ENCODE assay signal across 9 mouse cellular contexts in genomic region chr2:32581450-32582095, GRCm38 (mm10). TPM values are rescaled to one million over a fixed set of nuclear protein-coding genes. Genes with fewer than 3 reads are reported as not detected.
DNase-seq lines count a peak whose midpoint lies in the region; ATAC-seq and TF ChIP-seq lines count a peak whose summit lies in the region.
"Had no signal": no experiment of that assay in that cellular context is flagged by ENCODE, and none has a peak within 500 bp of the region (broad histone marks: within the 10 kb centered on the region; RNA-seq: fewer than 3 reads in every experiment).

No protein-coding gene starts in this region.

- no peaks in the 10 kb centered on the region for H3K36me3 ChIP-seq in heart, embryonic 12.5 days
- no peaks in the 10 kb centered on the region for H3K36me3 ChIP-seq in heart, postnatal 0 days (replicated peaks; ENCODE audit: control insufficient read depth, insufficient read depth, low read length)
- H3K36me3 ChIP-seq in lung, postnatal 0 days (ENCODE audit: insufficient read depth, low read length), result no peaks in the 10 kb centered on the region

- H3K4me2 ChIP-seq in heart, embryonic 12.5 days, result peak overlapping the region; percentile 41
- peak overlapping the region; percentile 24; the same call in 1 of the 2 replicates for H3K4me2 ChIP-seq in heart, postnatal 0 days (ENCODE audit: low read depth, low read length)
- H3K4me2 ChIP-seq in lung, postnatal 0 days (replicated peaks; ENCODE audit: low read depth, low read length), result no peak overlapping the region

- no peak for ATAC-seq in heart, embryonic 12.5 days (ENCODE audit: insufficient number of reproducible peaks, low FRiP score)
- ATAC-seq in heart, postnatal 0 days (ENCODE audit: insufficient read depth, low read depth), result no peak
- ATAC-seq in lung, postnatal 0 days, result peak; percentile 71

- no peak for TF ChIP-seq EP300 in heart, postnatal 0 days (IDR thresholded peaks at IDR 0.05; ENCODE audit: low read depth)
- TF ChIP-seq EP300 in lung, postnatal 0 days (IDR thresholded peaks at IDR 0.05), result no peak

- no peak for DNase-seq in heart, adult 8-10 months (ENCODE audit: low spot score)
- DNase-seq in cerebellum, postnatal 4 days (ENCODE audit: low spot score in 2 of 2), result peak; percentile 36 to 64
- no peak for DNase-seq in heart, postnatal 0 days (ENCODE audit: low spot score)
- DNase-seq in left cerebral cortex, adult 11 months (ENCODE audit: low spot score), result peak; percentile 75
- peak; percentile 89 for DNase-seq in lung, postnatal 0 days (ENCODE audit: low spot score)
- DNase-seq in right cerebral cortex, adult 2 months (ENCODE audit: low spot score in 2 of 2), result peak; percentile 85 to 90
- DNase-seq in adipocyte (ENCODE audit: low spot score), result no peak

- WGBS in heart, embryonic 12.5 days, result 34% methylated on average over 19 of the region's 19 CpGs
- 44% methylated on average over 19 of the region's 19 CpGs for WGBS in heart, postnatal 0 days
- WGBS in lung, postnatal 0 days, result 38% methylated on average over 19 of the region's 19 CpGs

- no peak overlapping the region for H3K9ac ChIP-seq in heart, embryonic 12.5 days
- H3K9ac ChIP-seq in heart, postnatal 0 days (replicated peaks; ENCODE audit: low read depth, low read length), result no peak overlapping the region
- H3K9ac ChIP-seq in lung, postnatal 0 days (replicated peaks; ENCODE audit: low read depth), result no peak overlapping the region

- peaks cover 10% of the 10 kb centered on the region; the same call in 1 of the 2 replicates for H3K4me1 ChIP-seq in heart, embryonic 12.5 days (replicated peaks)
- H3K4me1 ChIP-seq in heart, postnatal 0 days (ENCODE audit: control insufficient read depth, insufficient read depth), result peaks cover 2% of the 10 kb centered on the region; the same call in 1 of the 2 replicates
- H3K4me1 ChIP-seq in lung, postnatal 0 days (ENCODE audit: insufficient read depth, low read depth, low read length), result no peaks in the 10 kb centered on the region

- H3K9me3 ChIP-seq in heart, embryonic 12.5 days (replicated peaks), result no peaks in the 10 kb centered on the region
- no peaks in the 10 kb centered on the region for H3K9me3 ChIP-seq in heart, postnatal 0 days (replicated peaks; ENCODE audit: control insufficient read depth, low read length)
- H3K9me3 ChIP-seq in lung, postnatal 0 days (ENCODE audit: low read length), result no peaks in the 10 kb centered on the region
- H3K9me3 ChIP-seq: megakaryocyte, embryonic 14.5 days had no signal

- TF ChIP-seq CTCF in heart, postnatal 0 days (IDR thresholded peaks at IDR 0.05; ENCODE audit: low read depth), result no peak; the same call in 1 of the 2 replicates
- peak; percentile 33 for TF ChIP-seq CTCF in lung, postnatal 0 days (IDR thresholded peaks at IDR 0.05)

- H3K27ac ChIP-seq in heart, embryonic 12.5 days (ENCODE audit: poor library complexity, severe bottlenecking), result no peak overlapping the region
- no peak overlapping the region for H3K27ac ChIP-seq in heart, postnatal 0 days (ENCODE audit: low read depth)
- H3K27ac ChIP-seq in lung, postnatal 0 days (ENCODE audit: low read length), result no peak overlapping the region

- peak overlapping the region; percentile 27 for H3K4me3 ChIP-seq in heart, embryonic 12.5 days
- no peak overlapping the region for H3K4me3 ChIP-seq in heart, postnatal 0 days (ENCODE audit: low read depth, low read length)
- H3K4me3 ChIP-seq in lung, postnatal 0 days (ENCODE audit: low read depth, low read length), result no peak overlapping the region
- H3K4me3 ChIP-seq: megakaryocyte, embryonic 14.5 days had no signal

- H3K27me3 ChIP-seq in heart, embryonic 12.5 days (replicated peaks), result peaks cover 44% of the 10 kb centered on the region
- H3K27me3 ChIP-seq in heart, postnatal 0 days (ENCODE audit: control insufficient read depth, insufficient read depth, low read length), result peaks cover 11% of the 10 kb centered on the region; the same call in 1 of the 2 replicates
- peaks cover 5% of the 10 kb centered on the region; the same call in 1 of the 2 replicates for H3K27me3 ChIP-seq in lung, postnatal 0 days (replicated peaks; ENCODE audit: insufficient read depth, low read length)

RNA-seq across cellular contexts. Expression of gene St6galnac4, which starts 5.3 kb away (rescaled TPM):
- 45.6 and 47.2 TPM in 2 replicates for polyA plus RNA-seq in heart, embryonic 12.5 days (2016; fragmentation: Nextera tagmentation; extraction: Ambion mirVana)
- 10 to 100 TPM; 15.6 to 23.2 (median 20.7) TPM for total RNA-seq in heart, adult 8-10 months (2022)
- total RNA-seq in heart, postnatal 0 days (2014; rRNA removed; ENCODE audit: low replicate concordance), result 25.7 and 28.0 TPM in 2 replicates
- polyA plus RNA-seq in heart, postnatal 0 days (2015; fragmentation: Nextera tagmentation; extraction: Ambion mirVana), result 25.5 and 27.0 TPM in 2 replicates
- polyA plus RNA-seq in lung, postnatal 0 days (2015; fragmentation: Nextera tagmentation; extraction: Ambion mirVana), result 32.0 and 38.9 TPM in 2 replicates

RNA-seq across cellular contexts. Expression of gene 9430097D07Rik, which starts 6.1 kb away (rescaled TPM):
- 0.18 and 0.24 TPM in 2 replicates for polyA plus RNA-seq in heart, embryonic 12.5 days (2016; fragmentation: Nextera tagmentation; extraction: Ambion mirVana)
- total RNA-seq in heart, adult 8-10 months (2022), result not detected
- total RNA-seq in heart, postnatal 0 days (2014; rRNA removed; ENCODE audit: low replicate concordance), result not detected in 2 replicates
- not detected in 2 replicates for polyA plus RNA-seq in heart, postnatal 0 days (2015; fragmentation: Nextera tagmentation; extraction: Ambion mirVana)
- polyA plus RNA-seq in lung, postnatal 0 days (2015; fragmentation: Nextera tagmentation; extraction: Ambion mirVana), result not detected in 2 replicates

RNA-seq across cellular contexts. Expression of gene Pip5kl1, which starts 7.0 kb away (rescaled TPM):
- 0.23 and 0.33 TPM in 2 replicates for polyA plus RNA-seq in heart, embryonic 12.5 days (2016; fragmentation: Nextera tagmentation; extraction: Ambion mirVana)
- under 1 TPM in 1 of 4 experiments, not detected in 3; 0.34 TPM for total RNA-seq in heart, adult 8-10 months (2022)
- not detected in 2 replicates for total RNA-seq in heart, postnatal 0 days (2014; rRNA removed; ENCODE audit: low replicate concordance)
- 0.18 TPM in 1 of 2 replicates, not detected in the other for polyA plus RNA-seq in heart, postnatal 0 days (2015; fragmentation: Nextera tagmentation; extraction: Ambion mirVana)
- not detected in 2 replicates for polyA plus RNA-seq in lung, postnatal 0 days (2015; fragmentation: Nextera tagmentation; extraction: Ambion mirVana)

RNA-seq across cellular contexts. Expression of gene Dpm2, which starts 10.9 kb away (rescaled TPM):
- 68.0 and 71.5 TPM in 2 replicates for polyA plus RNA-seq in heart, embryonic 12.5 days (2016; fragmentation: Nextera tagmentation; extraction: Ambion mirVana)
- 10 to 100 TPM; 16.5 to 22.2 (median 18.6) TPM for total RNA-seq in heart, adult 8-10 months (2022)
- total RNA-seq in heart, postnatal 0 days (2014; rRNA removed; ENCODE audit: low replicate concordance), result 17.9 and 31.0 TPM in 2 replicates
- 56.1 and 58.4 TPM in 2 replicates for polyA plus RNA-seq in heart, postnatal 0 days (2015; fragmentation: Nextera tagmentation; extraction: Ambion mirVana)
- polyA plus RNA-seq in lung, postnatal 0 days (2015; fragmentation: Nextera tagmentation; extraction: Ambion mirVana), result 103 and 112 TPM in 2 replicates

RNA-seq across cellular contexts. Expression of gene St6galnac6, which starts 17.9 kb away (rescaled TPM):
- 31.6 and 35.3 TPM in 2 replicates for polyA plus RNA-seq in heart, embryonic 12.5 days (2016; fragmentation: Nextera tagmentation; extraction: Ambion mirVana)
- 100 to 1,000 TPM; 102 to 131 (median 114) TPM for total RNA-seq in heart, adult 8-10 months (2022)
- total RNA-seq in heart, postnatal 0 days (2014; rRNA removed; ENCODE audit: low replicate concordance), result 102 and 117 TPM in 2 replicates
- 44.1 and 44.3 TPM in 2 replicates for polyA plus RNA-seq in heart, postnatal 0 days (2015; fragmentation: Nextera tagmentation; extraction: Ambion mirVana)
- 13.4 and 14.4 TPM in 2 replicates for polyA plus RNA-seq in lung, postnatal 0 days (2015; fragmentation: Nextera tagmentation; extraction: Ambion mirVana)

Comparison
In these comparisons a context has a peak if more than half of its experiments do, and no peak if none do; other contexts are left out.
1. DNase-seq: peak in cerebellum, postnatal 4 days (2 of 2), left cerebral cortex, adult 11 months (single experiment), lung, postnatal 0 days (single experiment) and right cerebral cortex, adult 2 months (2 of 2); none in heart, adult 8-10 months (single experiment), heart, postnatal 0 days (single experiment) and adipocyte (single experiment).